In the genomic region with DNA sequence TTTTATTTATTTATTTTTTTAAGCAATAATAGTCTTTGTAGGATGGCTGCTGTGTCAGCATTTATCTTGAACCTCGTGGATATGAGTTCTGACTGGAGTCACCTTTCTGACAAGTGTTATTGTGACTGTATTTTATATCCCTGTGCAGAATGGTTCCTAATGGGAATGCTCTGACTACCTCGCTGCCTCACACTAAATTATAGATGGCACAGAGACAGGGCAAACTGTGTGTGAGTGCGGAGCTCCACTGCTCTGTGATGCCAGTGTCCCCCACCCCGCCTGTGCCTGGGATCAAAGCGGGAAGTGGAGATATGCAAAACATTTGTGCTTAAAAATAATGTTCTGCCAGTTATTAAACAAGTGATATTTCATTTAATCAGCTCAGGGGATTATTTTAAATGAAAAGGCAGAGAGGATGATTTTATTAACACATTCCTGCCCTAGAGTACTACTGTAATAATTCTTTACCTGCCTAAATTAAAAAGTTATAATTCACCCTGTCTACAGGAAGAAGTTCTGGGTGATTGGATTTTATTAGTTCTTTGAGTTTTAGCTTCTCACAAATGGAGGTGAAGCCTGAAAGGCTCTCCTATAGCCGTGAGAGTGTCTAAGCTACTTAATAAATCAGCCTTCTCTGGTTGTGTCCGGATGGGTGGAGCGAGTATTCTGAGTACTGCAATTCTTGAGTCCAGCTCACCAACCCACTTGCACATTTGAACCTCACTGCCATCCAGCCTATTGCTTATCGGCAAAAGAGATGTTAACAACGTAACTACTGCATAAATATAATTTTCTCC, we compare ENCODE assay signal across 29 mouse cellular contexts.
DNase-seq lines count a peak whose midpoint lies in the region; ATAC-seq and TF ChIP-seq lines count a peak whose summit lies in the region.
"Had no signal": no experiment of that assay in that cellular context is flagged by ENCODE, and none has a peak within 500 bp of the region (broad histone marks: within the 10 kb centered on the region; RNA-seq: fewer than 3 reads in every experiment).

No protein-coding gene starts in this region.

- no peak for DNase-seq in kidney, postnatal 25 days
- DNase-seq in midbrain, embryonic 14.5 days: peak; percentile 34
- DNase-seq in midbrain, postnatal 0 days (ENCODE audit: low spot score): no peak
- DNase-seq in ES-E14 (ENCODE audit: low read depth, low spot score): no peak
- DNase-seq in layer of hippocampus, adult 2 months (ENCODE audit: low spot score in 2 of 2): no peak
- DNase-seq in layer of hippocampus, adult 9-10 months (ENCODE audit: low spot score): no peak
- DNase-seq: adrenal gland, postnatal 10 days; adrenal gland, postnatal 36 days; cerebellum, adult 11 months; cerebellum, adult 2 months; cerebellum, adult 9-11 months; cerebellum, postnatal 25 days; forebrain, postnatal 0 days; gastrocnemius, adult 2 months; gastrocnemius, postnatal 14 days; heart, adult 18-20 months; heart, postnatal 10 days; heart, postnatal 4 days had no signal

- H3K4me1 ChIP-seq in kidney, embryonic 15.5 days: peaks cover 24% of the 10 kb centered on the region
- peaks cover 12% of the 10 kb centered on the region for H3K4me1 ChIP-seq in midbrain, embryonic 14.5 days (ENCODE audit: control insufficient read depth, insufficient read depth, low read length)
- H3K4me1 ChIP-seq in midbrain, postnatal 0 days (ENCODE audit: insufficient read depth, low read length): 0 out of 2 replicates have a peak, but pooled peaks cover 3% of the 10 kb centered on the region
- H3K4me1 ChIP-seq in ES-E14 (ENCODE audit: control insufficient read depth in 2 of 2, insufficient read depth in 2 of 2, low read length in 2 of 2, poor library complexity in 1 of 2): no peaks in the 10 kb centered on the region
- peaks cover 4% of the 10 kb centered on the region; the same call in 1 of the 2 replicates for H3K4me1 ChIP-seq in neural tube, embryonic 14.5 days (ENCODE audit: control insufficient read depth, insufficient read depth, low read length)
- H3K4me1 ChIP-seq: embryonic facial prominence, embryonic 12.5 days; embryonic facial prominence, embryonic 15.5 days; heart, embryonic 12.5 days; heart, embryonic 15.5 days had no signal

- peaks cover 4% of the 10 kb centered on the region; the same call in 1 of the 2 replicates for H3K27me3 ChIP-seq in kidney, embryonic 15.5 days
- no peaks in the 10 kb centered on the region for H3K27me3 ChIP-seq in midbrain, embryonic 14.5 days (ENCODE audit: control insufficient read depth, insufficient read depth, low read length)
- no peaks in the 10 kb centered on the region for H3K27me3 ChIP-seq in midbrain, postnatal 0 days (ENCODE audit: insufficient read depth, low read length)
- no peaks in the 10 kb centered on the region for H3K27me3 ChIP-seq in neural tube, embryonic 14.5 days (ENCODE audit: control insufficient read depth, insufficient read depth, low read length)
- H3K27me3 ChIP-seq: embryonic facial prominence, embryonic 12.5 days; embryonic facial prominence, embryonic 15.5 days; heart, embryonic 12.5 days; heart, embryonic 15.5 days; Patski had no signal

- no peak for TF ChIP-seq CTCF in midbrain, postnatal 0 days (IDR thresholded peaks at IDR 0.05)
- TF ChIP-seq CTCF in layer of hippocampus, adult 2 months (conservative IDR thresholded peaks at IDR 0.05): no peak

- no peak overlapping the region for H3K4me3 ChIP-seq in kidney, embryonic 15.5 days (replicated peaks)
- no peak overlapping the region for H3K4me3 ChIP-seq in midbrain, embryonic 14.5 days (replicated peaks; ENCODE audit: low read depth, low read length)
- no peak overlapping the region for H3K4me3 ChIP-seq in midbrain, postnatal 0 days (ENCODE audit: low read depth, low read length)
- no peak overlapping the region for H3K4me3 ChIP-seq in ES-E14 (ENCODE audit: insufficient read depth in 1 of 2, low read depth in 1 of 2, low read length in 2 of 2, poor library complexity in 1 of 2, severe bottlenecking in 1 of 2)
- no peak overlapping the region for H3K4me3 ChIP-seq in neural tube, embryonic 14.5 days (ENCODE audit: low read depth, low read length)
- H3K4me3 ChIP-seq in layer of hippocampus, adult 2 months: no peak overlapping the region
- H3K4me3 ChIP-seq: embryonic facial prominence, embryonic 12.5 days; embryonic facial prominence, embryonic 15.5 days; gastrocnemius, adult 2 months; heart, embryonic 12.5 days; heart, embryonic 15.5 days had no signal

- in situ Hi-C loops in ES-E14 (cut with MboI; ENCODE audit: low sequenced_read_pairs in 2 of 2, unreplicated experiment in 2 of 2): no loop called here

- no peaks in the 10 kb centered on the region for H3K36me3 ChIP-seq in kidney, embryonic 15.5 days
- H3K36me3 ChIP-seq in midbrain, embryonic 14.5 days (ENCODE audit: control insufficient read depth, insufficient read depth, low read length): no peaks in the 10 kb centered on the region
- no peaks in the 10 kb centered on the region for H3K36me3 ChIP-seq in midbrain, postnatal 0 days (ENCODE audit: insufficient read depth, low read length)
- no peaks in the 10 kb centered on the region for H3K36me3 ChIP-seq in ES-E14 (ENCODE audit: control insufficient read depth, insufficient read depth, low read length, poor library complexity, severe bottlenecking)
- H3K36me3 ChIP-seq in neural tube, embryonic 14.5 days (ENCODE audit: control insufficient read depth, insufficient read depth, low read length): no peaks in the 10 kb centered on the region
- H3K36me3 ChIP-seq: embryonic facial prominence, embryonic 12.5 days; embryonic facial prominence, embryonic 15.5 days; G1E; heart, embryonic 12.5 days; heart, embryonic 15.5 days had no signal

- no peak overlapping the region for H3K9ac ChIP-seq in kidney, embryonic 15.5 days
- no peak overlapping the region for H3K9ac ChIP-seq in midbrain, embryonic 14.5 days (replicated peaks; ENCODE audit: low read length)
- no peak overlapping the region for H3K9ac ChIP-seq in midbrain, postnatal 0 days (replicated peaks; ENCODE audit: low read length, poor library complexity, severe bottlenecking)
- no peak overlapping the region for H3K9ac ChIP-seq in ES-E14 (ENCODE audit: insufficient read depth, low read depth, low read length, poor library complexity, severe bottlenecking)
- no peak overlapping the region for H3K9ac ChIP-seq in neural tube, embryonic 14.5 days (replicated peaks; ENCODE audit: low read depth, low read length)
- H3K9ac ChIP-seq: embryonic facial prominence, embryonic 12.5 days; embryonic facial prominence, embryonic 15.5 days; forebrain, postnatal 0 days; heart, embryonic 12.5 days; heart, embryonic 15.5 days; hindbrain, embryonic 14.5 days had no signal

- 36% methylated on average over 10 of the region's 10 CpGs for WGBS in kidney, embryonic 15.5 days
- WGBS in midbrain, embryonic 14.5 days: 77% methylated on average over 10 of the region's 10 CpGs
- 63% methylated on average over 10 of the region's 10 CpGs for WGBS in midbrain, postnatal 0 days
- 54% methylated on average over 10 of the region's 10 CpGs for WGBS in neural tube, embryonic 14.5 days

- no peaks in the 10 kb centered on the region for H3K9me3 ChIP-seq in kidney, embryonic 15.5 days (replicated peaks)
- no peaks in the 10 kb centered on the region for H3K9me3 ChIP-seq in midbrain, embryonic 14.5 days (ENCODE audit: control insufficient read depth, low read length)
- no peaks in the 10 kb centered on the region for H3K9me3 ChIP-seq in midbrain, postnatal 0 days (ENCODE audit: low read length)
- no peaks in the 10 kb centered on the region for H3K9me3 ChIP-seq in ES-E14 (ENCODE audit: control insufficient read depth, insufficient read depth, low read depth, low read length)
- no peaks in the 10 kb centered on the region for H3K9me3 ChIP-seq in neural tube, embryonic 14.5 days (ENCODE audit: control insufficient read depth, low read length)
- H3K9me3 ChIP-seq: embryonic facial prominence, embryonic 12.5 days; embryonic facial prominence, embryonic 15.5 days; heart, embryonic 12.5 days; heart, embryonic 15.5 days had no signal

- H3K4me2 ChIP-seq in kidney, embryonic 15.5 days: no peak overlapping the region
- no peak overlapping the region for H3K4me2 ChIP-seq in midbrain, embryonic 14.5 days (ENCODE audit: low read length)
- no peak overlapping the region for H3K4me2 ChIP-seq in midbrain, postnatal 0 days (ENCODE audit: low read depth, low read length, poor library complexity, severe bottlenecking)
- no peak overlapping the region for H3K4me2 ChIP-seq in neural tube, embryonic 14.5 days (ENCODE audit: low read depth, low read length)
- H3K4me2 ChIP-seq: embryonic facial prominence, embryonic 12.5 days; embryonic facial prominence, embryonic 15.5 days; heart, embryonic 12.5 days; heart, embryonic 15.5 days; hindbrain, embryonic 14.5 days had no signal

- peak; percentile 88 for ATAC-seq in kidney, embryonic 15.5 days (replicated peaks; ENCODE audit: low FRiP score)
- ATAC-seq in midbrain, embryonic 14.5 days (ENCODE audit: low FRiP score, low TSS enrichment): no peak
- no peak for ATAC-seq in midbrain, postnatal 0 days (ENCODE audit: low FRiP score)
- peak; percentile 85; the same call in 1 of the 2 replicates for ATAC-seq in neural tube, embryonic 14.5 days (ENCODE audit: low read depth)
- ATAC-seq: CD4-positive, CD25-positive, alpha-beta regulatory T cell, adult 4 months; forebrain, embryonic 14.5 days; forebrain, postnatal 0 days; Patski had no signal

- H3K27ac ChIP-seq in kidney, embryonic 15.5 days: no peak overlapping the region
- H3K27ac ChIP-seq in midbrain, embryonic 14.5 days (replicated peaks; ENCODE audit: low read depth, low read length): no peak overlapping the region
- H3K27ac ChIP-seq in midbrain, postnatal 0 days (ENCODE audit: low read depth, low read length): no peak overlapping the region
- H3K27ac ChIP-seq in ES-E14 (ENCODE audit: insufficient read depth, low read depth, low read length, poor library complexity, severe bottlenecking): no peak overlapping the region
- H3K27ac ChIP-seq in neural tube, embryonic 14.5 days (ENCODE audit: low read depth, low read length): no peak overlapping the region; the same call in 1 of the 2 replicates
- no peak overlapping the region for H3K27ac ChIP-seq in layer of hippocampus, adult 2 months
- H3K27ac ChIP-seq: embryonic facial prominence, embryonic 12.5 days; embryonic facial prominence, embryonic 15.5 days; gastrocnemius, adult 2 months; heart, embryonic 15.5 days; hindbrain, embryonic 14.5 days had no signal

TF ChIP-seq in ES-E14, 5 proteins besides CTCF, POLR2A, EP300 and RAD21:
- TF ChIP-seq MAFK (IDR thresholded peaks at IDR 0.05; ENCODE audit: insufficient read depth, low read depth, low read length) (0 out of 2 replicates have a peak, but pooled peaks have one; percentile 34), ZNF384 (IDR thresholded peaks at IDR 0.05; ENCODE audit: low read depth, low read length) (no peak)

Comparison
In these comparisons a context has a peak if more than half of its experiments do, and no peak if none do; other contexts are left out.
1. ATAC-seq: peak in kidney, embryonic 15.5 days (single experiment) and neural tube, embryonic 14.5 days (single experiment); none in midbrain, embryonic 14.5 days (single experiment) and midbrain, postnatal 0 days (single experiment).